ENCODE assay signal across 9 mouse cellular contexts in the genomic region with DNA sequence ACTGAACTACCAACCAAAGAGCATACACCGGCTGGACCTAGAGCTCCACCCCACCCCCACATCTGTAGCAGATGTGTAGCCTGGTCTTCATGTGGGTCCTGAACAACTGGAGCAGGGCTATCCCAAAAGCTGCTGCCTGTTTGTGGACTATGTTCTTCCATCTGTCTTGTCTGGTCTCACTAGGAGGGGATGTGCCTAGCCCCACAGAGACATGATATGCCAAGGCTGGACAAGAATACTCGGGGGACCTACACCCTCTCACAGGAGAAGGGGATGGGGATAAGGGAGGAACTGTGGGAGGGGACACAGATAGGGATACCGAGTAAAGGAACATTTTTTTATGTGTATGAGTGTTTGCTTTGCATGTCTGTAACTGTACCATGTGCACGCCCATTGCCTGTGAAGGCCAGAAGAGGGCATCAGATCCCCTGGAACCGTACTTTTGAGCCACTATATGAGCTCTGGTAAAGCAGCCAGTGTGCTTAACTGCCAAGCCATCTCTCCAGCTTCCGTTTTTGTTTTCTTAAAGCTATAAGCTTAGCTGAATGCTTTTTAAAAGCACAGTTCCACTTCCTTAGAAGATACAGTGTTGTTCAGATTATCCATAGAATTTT. TPM values are rescaled to one million over a fixed set of nuclear protein-coding genes. Genes with fewer than 3 reads are reported as not detected.
DNase-seq lines count a peak whose midpoint lies in the region; ATAC-seq lines count a peak whose summit lies in the region.
"Had no signal": no experiment of that assay in that cellular context is flagged by ENCODE, and none has a peak within 500 bp of the region (broad histone marks: within the 10 kb centered on the region; RNA-seq: fewer than 3 reads in every experiment).

No protein-coding gene starts in this region.

- H3K27ac ChIP-seq in heart, embryonic 10.5 days = no peak overlapping the region
- H3K27ac ChIP-seq in embryonic facial prominence, embryonic 15.5 days (replicated peaks) = no peak overlapping the region

- no peaks in the 10 kb centered on the region for H3K4me1 ChIP-seq in heart, embryonic 10.5 days
- no peaks in the 10 kb centered on the region for H3K4me1 ChIP-seq in embryonic facial prominence, embryonic 15.5 days

- no peaks in the 10 kb centered on the region for H3K36me3 ChIP-seq in heart, embryonic 10.5 days
- no peaks in the 10 kb centered on the region for H3K36me3 ChIP-seq in embryonic facial prominence, embryonic 15.5 days

- no peaks in the 10 kb centered on the region for H3K9me3 ChIP-seq in heart, embryonic 10.5 days
- H3K9me3 ChIP-seq in embryonic facial prominence, embryonic 15.5 days (replicated peaks) = no peaks in the 10 kb centered on the region

- H3K9ac ChIP-seq in embryonic facial prominence, embryonic 15.5 days = no peak overlapping the region

- ATAC-seq in embryonic facial prominence, embryonic 15.5 days (ENCODE audit: insufficient number of reproducible peaks, low FRiP score, low TSS enrichment, low read depth) = peak; percentile 60; the same call in 1 of the 2 replicates
- peak; percentile 96 to 98 for ATAC-seq in hematopoietic stem cell, adult 5-6 weeks (replicated peaks in 1 of 2; ENCODE audit: insufficient read depth in 1 of 2, low FRiP score in 2 of 2, low TSS enrichment in 1 of 2, low read depth in 1 of 2, poor library complexity in 2 of 2, severe bottlenecking in 2 of 2)

- 30% methylated on average over 6 of the region's 6 CpGs for WGBS in heart, embryonic 10.5 days
- 25% methylated on average over 6 of the region's 6 CpGs for WGBS in embryonic facial prominence, embryonic 15.5 days

- H3K4me2 ChIP-seq in embryonic facial prominence, embryonic 15.5 days (replicated peaks) = no peak overlapping the region

- H3K4me3 ChIP-seq in heart, embryonic 10.5 days = no peak overlapping the region
- no peak overlapping the region for H3K4me3 ChIP-seq in embryonic facial prominence, embryonic 15.5 days (replicated peaks)

- peak; percentile 64 to 73 for DNase-seq in heart, adult 18-20 months
- no peak for DNase-seq in heart, embryonic 10.5 days (ENCODE audit: low spot score)
- peak; percentile 50 for DNase-seq in adrenal gland, postnatal 25 days
- DNase-seq in layer of hippocampus, adult 9-10 months (ENCODE audit: low spot score) = peak; percentile 36
- peak; percentile 82 for DNase-seq in lung, postnatal 25 days (ENCODE audit: low spot score)
- DNase-seq in spleen, postnatal 36 days (ENCODE audit: low spot score in 2 of 2) = peak; percentile 48 to 55

- 0 out of 2 replicates have a peak, but pooled peaks cover 4% of the 10 kb centered on the region for H3K27me3 ChIP-seq in heart, embryonic 10.5 days (ENCODE audit: insufficient read depth, poor library complexity, severe bottlenecking)
- no peaks in the 10 kb centered on the region for H3K27me3 ChIP-seq in embryonic facial prominence, embryonic 15.5 days

RNA-seq across cellular contexts. Expression of a gene that starts 31.0 kb away (rescaled TPM):
- total RNA-seq in heart, adult 18-20 months (2021) = not detected
- not detected in 2 replicates for polyA plus RNA-seq in heart, embryonic 10.5 days (2016; fragmentation: Nextera tagmentation; extraction: Ambion mirVana)
- total RNA-seq in adrenal gland, postnatal 25 days (2021) = not detected in 2 replicates
- polyA plus RNA-seq in embryonic facial prominence, embryonic 15.5 days (2015; fragmentation: Nextera tagmentation; extraction: Ambion mirVana) = not detected in 2 replicates
- not detected in 2 replicates for total RNA-seq in hematopoietic stem cell, adult 5-6 weeks (2017)
- polyA plus RNA-seq: neural tube, embryonic 14.5 days had no signal

RNA-seq across cellular contexts. Expression of a gene that starts 37.0 kb away (rescaled TPM):
- 100 to 1,000 TPM; 123 to 131 TPM for total RNA-seq in heart, adult 18-20 months (2021)
- 36.6 and 43.6 TPM in 2 replicates for polyA plus RNA-seq in heart, embryonic 10.5 days (2016; fragmentation: Nextera tagmentation; extraction: Ambion mirVana)
- total RNA-seq in adrenal gland, postnatal 25 days (2021) = 224 and 228 TPM in 2 replicates
- polyA plus RNA-seq in embryonic facial prominence, embryonic 15.5 days (2015; fragmentation: Nextera tagmentation; extraction: Ambion mirVana) = 66.9 and 75.8 TPM in 2 replicates
- total RNA-seq in hematopoietic stem cell, adult 5-6 weeks (2017) = 128 and 142 TPM in 2 replicates

RNA-seq across cellular contexts. Expression of a gene that starts 48.1 kb away (rescaled TPM):
- not detected for total RNA-seq in heart, adult 18-20 months (2021)
- not detected in 2 replicates for polyA plus RNA-seq in heart, embryonic 10.5 days (2016; fragmentation: Nextera tagmentation; extraction: Ambion mirVana)
- not detected in 2 replicates for total RNA-seq in adrenal gland, postnatal 25 days (2021)
- 0.30 and 0.43 TPM in 2 replicates for polyA plus RNA-seq in embryonic facial prominence, embryonic 15.5 days (2015; fragmentation: Nextera tagmentation; extraction: Ambion mirVana)
- not detected in 2 replicates for total RNA-seq in hematopoietic stem cell, adult 5-6 weeks (2017)
